Mouse (Mus musculus): ENCODE measurements around the gene Pttg1.
A peak's percentile ranks its signal among the peaks of the same experiment; 100 is the strongest.

The Pttg1 gene

GRCm38 (mm10) chr11:43425824-43426413, at the start of gene Pttg1:
Gene Pttg1, minus strand, starts transcription at chr11:43426251.
- peak; percentile 92 for DNase-seq

- DNase-seq: peak; percentile 82
These were observed 48.2 kb upstream of the Pttg1 start, which contains the start of gene C1qtnf2 for GRCm38 (mm10) chr11:43474225-43474774. Gene C1qtnf2, plus strand, starts transcription at chr11:43474276.

DNA sequence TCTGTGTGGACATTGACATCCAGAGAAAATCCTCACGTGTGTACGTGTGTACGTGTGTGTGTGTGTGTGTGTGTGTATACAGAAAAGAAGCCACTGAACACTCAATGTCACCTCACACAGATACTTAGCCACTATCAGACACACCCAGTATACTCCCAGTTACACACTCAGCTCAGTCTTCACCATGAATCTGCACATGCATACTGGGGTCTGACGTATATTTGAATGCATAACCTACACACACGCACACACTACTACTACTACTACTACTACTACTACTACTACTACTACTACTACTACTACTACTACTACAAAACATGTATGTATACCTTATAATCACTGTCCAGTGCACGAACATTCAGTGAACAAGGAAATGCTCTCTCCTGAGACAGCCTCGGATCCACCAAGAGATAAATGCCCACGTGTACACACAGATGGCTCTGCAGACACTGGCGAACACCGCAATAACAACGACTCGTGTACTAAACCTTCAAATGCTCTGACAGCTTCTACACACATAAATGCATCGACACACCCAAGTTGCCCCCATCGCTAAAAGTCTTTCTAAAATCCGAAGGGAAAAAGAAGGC, 47.7 kb upstream of the Pttg1 start:
- no peak for DNase-seq

DNA sequence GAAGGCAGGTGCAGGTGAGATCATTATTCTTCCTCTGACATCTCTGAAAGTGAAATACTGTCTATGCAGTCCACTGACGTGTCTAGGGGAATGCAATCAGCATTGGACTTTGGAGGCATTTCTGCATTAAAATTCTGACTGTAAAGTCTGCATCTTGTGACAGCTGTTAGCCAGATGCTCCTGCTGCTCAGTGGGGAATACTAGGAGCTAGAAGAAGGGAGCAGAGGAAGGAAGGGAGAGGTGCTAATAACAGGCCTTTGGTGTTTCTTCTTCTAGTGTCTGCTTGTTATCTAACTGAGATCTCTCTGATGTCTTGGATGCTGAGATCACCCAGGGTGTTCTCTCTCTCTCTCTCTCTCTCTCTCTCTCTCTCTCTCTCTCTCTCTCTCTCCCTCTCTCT, 47.1 kb upstream of the Pttg1 start:
- DNase-seq: no peak

DNA sequence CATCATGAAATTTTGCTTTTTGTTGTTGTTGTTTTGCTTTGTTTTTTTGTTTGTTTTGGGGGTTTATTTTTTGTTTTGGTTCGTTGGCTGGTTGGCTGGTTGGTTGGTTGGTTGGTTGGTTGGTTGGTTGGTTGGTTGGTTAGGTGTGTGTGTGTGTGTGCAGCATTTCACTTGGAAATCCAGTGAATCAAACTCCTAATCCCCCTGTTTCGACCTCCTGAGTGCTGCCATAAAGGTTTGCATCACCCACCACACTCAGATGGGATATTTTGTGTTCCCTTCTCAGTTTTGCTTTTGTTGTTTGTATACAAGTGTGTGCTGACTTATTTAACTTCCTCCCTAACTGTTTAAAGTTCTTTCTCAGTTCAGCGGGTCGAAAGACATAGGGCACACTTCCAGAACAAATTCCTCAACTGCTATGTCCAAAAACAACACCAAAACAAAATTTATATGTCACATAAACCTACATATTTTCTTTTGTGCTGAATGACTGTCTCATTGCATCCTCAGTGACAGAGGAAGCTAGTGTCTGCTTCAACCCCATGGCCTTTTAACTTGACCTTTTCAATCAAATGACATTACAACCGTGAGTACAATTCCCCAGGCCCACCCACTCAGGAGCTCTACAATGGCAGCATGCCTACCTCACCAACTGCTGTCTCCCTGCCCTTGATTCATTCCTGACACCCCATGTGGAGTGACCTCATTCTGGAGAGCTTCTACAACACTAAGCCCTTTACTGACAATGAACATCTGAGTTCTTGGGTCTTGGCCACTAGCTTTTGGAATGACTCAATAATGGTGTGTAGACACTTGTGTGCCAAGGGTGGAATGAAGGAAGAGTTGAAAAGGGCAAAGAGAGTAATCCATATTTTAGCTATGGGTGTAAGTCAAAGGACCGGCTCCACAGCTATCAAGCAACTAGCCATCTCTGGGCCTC, 45.1 kb upstream of the Pttg1 start:
- DNase-seq: no peak

DNA sequence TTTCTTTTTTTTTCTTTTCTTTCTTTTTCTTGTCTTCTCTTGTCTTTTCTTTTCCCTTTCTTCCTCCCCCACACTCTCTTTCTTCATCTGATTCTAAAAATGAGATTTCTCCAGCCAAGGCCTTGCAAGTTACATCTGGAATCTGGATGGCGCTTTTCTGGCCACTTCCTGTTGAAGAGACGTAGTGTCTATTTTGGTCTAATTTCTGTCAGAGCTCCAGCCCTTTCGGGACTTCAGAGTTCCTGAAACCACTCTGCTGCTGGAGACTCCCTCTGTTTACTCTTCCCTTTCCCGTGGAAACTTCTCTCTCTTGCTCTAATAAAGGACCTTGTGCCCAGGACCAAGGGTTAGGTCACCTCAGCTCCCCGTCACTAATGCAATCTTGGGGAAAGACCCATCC, 44.1 kb upstream of the Pttg1 start:
- peak; percentile 78 for DNase-seq

DNA sequence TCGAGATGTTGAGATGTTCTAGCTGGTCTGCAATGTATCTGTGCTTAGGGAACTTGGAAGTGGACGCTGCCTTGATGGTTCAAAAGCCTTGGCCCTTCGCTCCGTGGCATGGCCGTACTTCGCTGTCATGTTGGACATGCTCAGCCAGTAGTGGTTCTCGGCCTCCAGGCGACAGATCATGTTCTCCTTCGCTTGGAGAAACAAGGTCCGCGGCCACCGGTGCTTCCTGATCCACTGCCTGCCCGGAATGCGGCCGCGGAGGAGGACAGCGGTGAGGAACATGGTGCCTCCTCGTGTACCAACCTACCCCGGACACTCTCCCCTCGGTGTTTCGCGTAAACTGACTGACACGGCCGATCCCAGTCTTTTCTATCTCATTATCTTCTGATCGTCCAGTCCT, 37.2 kb upstream of the Pttg1 start:
- DNase-seq: no peak

- DNase-seq: no peak
These were observed 26.2 kb upstream of the Pttg1 start for GRCm38 (mm10) chr11:43452266-43452665.

GRCm38 (mm10) chr11:43451322-43451721, 25.3 kb upstream of the Pttg1 start:
- DNase-seq: no peak

- no peak for DNase-seq
These were observed 23.9 kb upstream of the Pttg1 start for GRCm38 (mm10) chr11:43449916-43450315.

DNA sequence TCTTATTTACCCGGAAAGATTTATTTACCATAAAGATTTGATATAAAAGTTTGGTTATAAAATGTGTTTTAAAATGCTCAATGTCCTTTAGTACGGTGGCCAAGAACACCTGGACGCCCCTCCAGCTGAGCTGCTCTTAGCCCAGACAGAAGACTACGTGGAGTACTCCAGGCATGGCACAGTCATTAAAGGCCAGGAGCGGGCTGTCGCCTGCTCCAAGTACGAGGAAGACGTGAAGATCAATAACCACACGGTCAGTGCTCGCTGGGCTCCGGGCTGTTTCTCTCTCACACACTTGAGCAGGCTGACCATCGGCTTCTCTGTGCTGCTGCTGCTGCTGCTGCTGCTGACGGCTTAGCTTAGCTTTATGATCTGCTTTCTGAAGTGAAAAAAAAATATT, 17.1 kb upstream of the Pttg1 start:
- no peak for DNase-seq

- DNase-seq: no peak
These were observed 15.1 kb upstream of the Pttg1 start for GRCm38 (mm10) chr11:43441121-43441520.

DNA sequence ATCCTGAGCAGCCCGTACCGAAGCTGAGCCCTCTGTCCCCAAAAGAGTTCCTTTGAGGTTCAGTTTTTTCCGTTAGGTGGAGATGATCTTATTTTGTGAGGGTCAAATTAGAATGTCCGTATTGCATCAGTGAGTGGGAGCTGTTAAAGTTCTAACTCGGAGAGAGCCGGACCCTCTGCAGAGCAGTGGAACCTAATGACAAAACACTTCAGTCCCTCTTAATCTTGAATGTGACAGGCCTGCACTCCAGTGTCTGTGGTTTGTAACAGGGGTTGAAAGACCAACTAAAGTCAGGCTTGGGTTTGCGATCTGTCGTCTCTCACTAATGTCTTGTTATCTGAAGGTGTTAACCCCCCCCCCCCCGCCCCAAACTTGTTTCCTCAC, 8.0 kb upstream of the Pttg1 start:
- no peak for DNase-seq

- peak; percentile 84 for DNase-seq
These were observed 7.4 kb upstream of the Pttg1 start, which contains the start of gene Slu7 for GRCm38 (mm10) chr11:43433254-43434023. Gene Slu7, plus strand, starts transcription at chr11:43433744.

- peak; percentile 22 for DNase-seq
These were observed 398 bp upstream of the Pttg1 start for GRCm38 (mm10) chr11:43426414-43426884.

DNA sequence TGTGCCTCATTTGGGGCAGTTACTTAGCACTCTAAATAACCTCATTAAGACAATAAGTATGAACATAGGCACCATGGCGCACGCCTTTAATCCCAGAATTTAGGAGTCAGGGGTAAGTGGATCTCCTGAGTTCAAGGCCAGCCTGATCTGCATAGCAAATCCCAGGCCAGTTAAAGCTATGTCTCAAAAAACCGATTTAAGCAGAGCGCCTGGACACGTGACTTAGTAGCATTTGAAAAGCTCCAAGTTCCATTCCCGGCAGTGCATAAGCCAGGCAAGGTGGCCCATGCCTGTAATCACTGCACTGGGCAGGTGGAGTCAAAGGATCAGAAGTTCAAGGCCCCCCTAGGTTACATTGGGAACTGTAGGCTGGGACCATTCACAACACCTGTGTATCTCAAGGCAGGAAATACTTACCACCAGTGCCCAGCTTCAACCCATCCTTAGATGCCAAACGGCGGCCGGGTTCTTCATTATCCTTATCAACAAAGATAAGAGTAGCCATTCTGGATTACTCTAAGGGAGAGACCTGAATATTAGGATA, 813 bp downstream of the Pttg1 start:
- no peak for DNase-seq

- no peak for DNase-seq
These were observed 1.7 kb downstream of the Pttg1 start for GRCm38 (mm10) chr11:43424386-43424785.

DNA sequence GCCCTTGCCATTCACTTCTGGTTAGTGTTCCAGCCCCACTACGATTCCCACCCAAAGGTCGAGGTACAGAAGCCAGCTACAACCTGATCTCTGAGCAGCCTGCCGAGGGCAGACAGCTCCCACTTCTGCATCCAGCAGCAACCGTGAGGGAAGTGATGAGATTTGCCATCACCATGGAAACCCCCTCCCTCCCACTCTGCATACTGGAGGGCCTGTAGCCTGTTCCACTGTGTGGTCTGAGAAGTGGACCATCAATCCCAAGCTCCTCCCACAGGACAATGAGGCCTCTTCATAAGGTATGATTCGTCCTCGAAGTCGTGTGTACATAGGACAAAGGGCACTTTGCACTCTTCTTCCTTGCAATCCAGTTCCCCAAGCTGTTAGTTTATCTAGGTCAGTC, 8.8 kb downstream of the Pttg1 start:
- DNase-seq: no peak

DNA sequence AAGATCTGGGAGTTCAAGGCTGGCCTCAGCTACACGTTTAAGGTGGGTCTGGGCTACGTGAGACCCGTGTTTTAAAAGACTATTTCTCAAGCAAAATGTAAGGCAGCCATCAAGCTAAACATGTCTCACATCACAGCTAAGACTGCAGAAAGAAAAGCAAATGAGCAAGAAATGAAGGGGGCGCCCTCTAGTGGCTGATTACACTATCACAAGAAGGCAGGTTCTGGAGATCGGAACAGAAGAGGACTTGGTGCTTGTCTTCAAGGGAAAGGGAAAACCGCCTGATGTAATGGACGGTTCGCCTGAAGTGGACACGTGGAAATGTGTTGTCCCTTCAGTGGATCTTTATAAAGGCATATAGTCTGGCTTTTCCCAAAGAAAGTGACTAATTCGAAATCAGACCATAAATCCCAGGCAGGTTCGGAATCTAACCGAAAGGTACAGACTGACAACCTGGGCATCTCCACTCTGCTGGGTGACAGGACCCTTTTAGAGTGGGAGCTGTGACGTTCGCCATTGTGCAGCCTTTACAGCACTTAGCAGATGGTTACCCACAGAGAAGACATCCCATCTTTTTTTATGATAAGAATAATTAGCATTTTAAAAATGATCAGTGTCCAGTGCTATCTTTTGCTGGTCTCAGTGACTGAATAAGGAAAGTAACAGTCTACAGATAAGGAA, 13.1 kb downstream of the Pttg1 start:
- peak; percentile 85 for DNase-seq

GRCm38 (mm10) chr11:43411413-43411812, 14.6 kb downstream of the Pttg1 start:
- peak; percentile 82 for DNase-seq

DNA sequence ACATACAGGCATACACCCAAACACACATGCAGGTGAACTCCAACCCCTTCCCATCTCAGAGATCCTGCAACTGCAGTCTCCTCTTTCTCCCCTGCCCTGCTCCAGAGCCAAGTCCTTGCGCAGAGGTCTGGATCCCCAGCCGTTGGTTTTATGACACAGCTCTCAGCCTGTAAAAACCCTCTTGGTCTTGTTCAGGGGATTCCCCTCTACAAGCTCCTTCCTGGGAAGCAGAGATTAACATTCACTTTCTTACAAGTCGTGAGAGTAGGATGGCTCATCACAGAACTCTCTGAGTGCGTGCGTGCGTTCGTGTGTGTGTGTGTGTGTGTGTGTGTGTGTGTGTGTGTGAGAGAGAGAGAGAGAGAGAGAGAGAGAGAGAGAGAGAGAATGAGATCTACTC, 15.8 kb downstream of the Pttg1 start:
- no peak for DNase-seq

DNA sequence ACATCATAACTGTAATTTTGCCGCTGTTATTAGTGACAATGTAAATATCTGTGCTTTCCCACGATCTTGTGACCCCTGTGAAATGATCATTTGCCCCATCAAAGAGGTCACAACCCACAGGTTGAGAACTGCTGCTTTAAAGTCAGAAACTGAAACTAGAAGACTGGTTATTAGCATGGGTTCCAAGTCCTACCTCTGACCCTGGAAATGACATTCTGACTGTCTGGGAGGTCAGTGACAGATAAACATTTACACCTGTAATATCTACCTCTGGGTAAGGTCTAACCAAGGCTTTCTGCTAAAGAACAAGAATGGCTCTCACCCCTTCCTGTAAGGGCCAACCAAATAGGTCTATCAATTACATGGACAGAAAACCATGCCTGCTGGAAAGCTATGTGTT, 17.2 kb downstream of the Pttg1 start:
- no peak for DNase-seq

Data from lung, postnatal 10 days (tissue).